Mouse (Mus musculus): Measurements from ENCODE around the gene Fads6. TPM values are rescaled to one million over a fixed set of nuclear protein-coding genes. Genes with fewer than 3 reads are reported as not detected.

Fads6 gene
- polyA plus RNA-seq, 1 experiment, result 57.3 TPM

DNA sequence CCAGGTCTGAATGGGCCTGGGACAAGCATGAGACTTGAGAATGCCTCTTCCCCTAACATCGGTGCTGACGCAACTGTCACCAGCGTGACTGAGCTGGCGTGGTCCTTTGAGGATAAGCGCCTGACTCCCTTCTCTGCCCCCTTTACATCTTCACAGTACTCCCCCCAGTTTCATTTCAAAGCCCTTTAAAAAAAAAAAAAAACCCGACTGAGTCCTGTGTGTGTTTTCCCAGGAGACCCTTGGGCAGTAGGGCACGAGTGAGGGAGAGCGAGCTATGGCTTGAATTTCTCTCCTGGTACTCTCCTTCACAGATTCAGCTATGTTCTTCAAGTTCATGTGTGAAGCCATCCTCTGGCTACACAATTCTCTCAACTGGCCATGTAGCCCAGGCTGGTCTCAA lies 697 bp upstream of the Fads6 start:
- no peak for TF ChIP-seq POLR2A (IDR thresholded peaks at IDR 0.05; ENCODE audit: borderline replicate concordance, insufficient read depth, low read length)
- no peak for TF ChIP-seq CTCF (IDR thresholded peaks at IDR 0.05; ENCODE audit: borderline replicate concordance, insufficient read depth, low read depth, low read length)
- Histone ChIP-seq H3K27ac (ENCODE audit: insufficient read depth, low read length) (peak overlapping the region; percentile 37; the same call in 1 of the 2 replicates), H3K4me3 (replicated peaks; ENCODE audit: insufficient read depth, low read depth, low read length) (peak overlapping the region; percentile 43), H3K4me1 (ENCODE audit: control insufficient read depth, insufficient read depth, low read length) (peaks cover 10% of the 10 kb centered on the region), H3K27me3 (ENCODE audit: control insufficient read depth, insufficient read depth, low read length) (no peaks in the 10 kb centered on the region)
- no peak for DNase-seq
- 79% methylated on average over 8 of the region's 8 CpGs for WGBS

GRCm38 (mm10) chr11:115296471-115297210 lies 822 bp downstream of the Fads6 start:
- Histone ChIP-seq H3K27me3 (ENCODE audit: control insufficient read depth, insufficient read depth, low read length) (no peaks in the 10 kb centered on the region), H3K4me1 (ENCODE audit: control insufficient read depth, insufficient read depth, low read length) (peaks cover 15% of the 10 kb centered on the region), H3K27ac (ENCODE audit: insufficient read depth, low read length) (peak overlapping the region; percentile 37), H3K4me3 (replicated peaks; ENCODE audit: insufficient read depth, low read depth, low read length) (peak overlapping the region; percentile 43)
- peak; percentile 80 to 85 for DNase-seq
- TF ChIP-seq CTCF (IDR thresholded peaks at IDR 0.05; ENCODE audit: borderline replicate concordance, insufficient read depth, low read depth, low read length) (no peak), POLR2A (IDR thresholded peaks at IDR 0.05; ENCODE audit: borderline replicate concordance, insufficient read depth, low read length) (no peak)
- WGBS, result 5% methylated on average over 21 of the region's 21 CpGs

DNA sequence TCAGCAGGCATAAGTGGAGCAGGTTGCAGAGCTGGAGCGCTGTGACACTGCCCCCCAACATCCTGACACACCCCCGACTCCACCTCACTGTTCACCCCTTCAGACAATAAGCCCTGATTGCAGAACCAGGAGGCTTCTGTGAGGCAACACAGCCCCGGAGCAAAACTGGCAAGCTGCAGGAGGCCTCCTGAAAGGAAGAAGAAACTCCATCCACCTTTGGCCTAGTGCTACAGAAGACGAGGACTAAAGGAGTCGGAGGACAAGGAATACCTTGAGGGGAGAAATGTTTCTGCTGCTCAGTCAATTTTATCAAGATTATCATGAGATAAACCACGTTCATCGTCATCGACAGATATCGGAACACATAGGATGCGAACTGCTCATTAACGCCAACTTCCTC lies 1.5 kb downstream of the Fads6 start:
- Histone ChIP-seq H3K27me3 (ENCODE audit: control insufficient read depth, insufficient read depth, low read length) (no peaks in the 10 kb centered on the region), H3K4me3 (replicated peaks; ENCODE audit: insufficient read depth, low read depth, low read length) (peak overlapping the region; percentile 43), H3K4me1 (ENCODE audit: control insufficient read depth, insufficient read depth, low read length) (peaks cover 15% of the 10 kb centered on the region), H3K27ac (ENCODE audit: insufficient read depth, low read length) (peak overlapping the region; percentile 37)
- TF ChIP-seq CTCF (IDR thresholded peaks at IDR 0.05; ENCODE audit: borderline replicate concordance, insufficient read depth, low read depth, low read length), result no peak
- TF ChIP-seq POLR2A (IDR thresholded peaks at IDR 0.05; ENCODE audit: borderline replicate concordance, insufficient read depth, low read length), result no peak
- 50% methylated on average over 11 of the region's 11 CpGs for WGBS
- peak in 1 of 2 experiments; percentile 43 for DNase-seq

DNA sequence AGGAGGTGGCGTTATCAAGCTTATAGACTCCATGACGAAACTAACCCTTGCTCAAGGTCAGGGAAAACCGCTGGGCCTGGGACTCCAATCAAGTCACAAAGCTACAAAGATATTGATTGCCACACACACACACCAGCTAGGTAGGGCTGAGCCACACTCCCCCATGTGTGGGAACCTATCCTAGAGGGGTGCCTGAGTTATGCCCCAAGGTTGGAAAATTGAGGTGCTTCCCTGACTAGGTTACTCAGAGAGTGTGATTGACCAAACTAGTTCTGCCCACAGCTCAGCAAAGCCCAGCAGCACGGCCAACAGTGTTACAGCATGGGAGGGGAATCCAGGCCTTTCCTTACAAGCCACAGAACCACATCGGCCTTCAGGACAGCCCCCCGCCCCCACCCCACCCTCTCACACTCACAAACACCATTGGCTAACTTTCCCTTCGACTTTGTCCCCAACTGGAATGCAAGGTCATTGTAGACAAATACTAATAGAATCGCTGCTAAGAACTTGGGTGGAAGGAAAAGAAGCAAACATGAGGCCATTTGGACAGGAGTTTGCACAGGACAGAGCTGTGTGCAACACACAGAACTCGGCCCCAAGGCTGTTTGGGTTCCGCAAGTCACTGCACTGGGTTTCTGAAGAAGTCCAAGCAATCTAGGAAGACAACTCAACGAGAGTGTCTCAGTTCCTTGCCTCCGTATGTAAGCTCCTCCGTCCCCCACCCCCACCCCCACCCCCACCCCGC lies 4.7 kb downstream of the Fads6 start:
- DNase-seq, result no peak
- H3K4me3 ChIP-seq (replicated peaks; ENCODE audit: insufficient read depth, low read depth, low read length), result no peak overlapping the region
- H3K4me1 ChIP-seq (ENCODE audit: control insufficient read depth, insufficient read depth, low read length), result peaks cover 24% of the 10 kb centered on the region
- H3K27me3 ChIP-seq (ENCODE audit: control insufficient read depth, insufficient read depth, low read length), result no peaks in the 10 kb centered on the region
- TF ChIP-seq POLR2A (IDR thresholded peaks at IDR 0.05; ENCODE audit: borderline replicate concordance, insufficient read depth, low read length) (no peak), CTCF (IDR thresholded peaks at IDR 0.05; ENCODE audit: borderline replicate concordance, insufficient read depth, low read depth, low read length) (no peak)
- H3K27ac ChIP-seq (ENCODE audit: insufficient read depth, low read length), result no peak overlapping the region
- WGBS, result 67% methylated on average over 14 of the region's 14 CpGs

- no peak overlapping the region for H3K4me3 ChIP-seq (replicated peaks; ENCODE audit: insufficient read depth, low read depth, low read length)
- no peak for DNase-seq
- H3K27ac ChIP-seq (ENCODE audit: insufficient read depth, low read length), result no peak overlapping the region
- TF ChIP-seq POLR2A (IDR thresholded peaks at IDR 0.05; ENCODE audit: borderline replicate concordance, insufficient read depth, low read length) (no peak), CTCF (IDR thresholded peaks at IDR 0.05; ENCODE audit: borderline replicate concordance, insufficient read depth, low read depth, low read length) (no peak)
- no peaks in the 10 kb centered on the region for H3K27me3 ChIP-seq (ENCODE audit: control insufficient read depth, insufficient read depth, low read length)
- WGBS, result 83% methylated on average over 10 of the region's 10 CpGs
- H3K4me1 ChIP-seq (ENCODE audit: control insufficient read depth, insufficient read depth, low read length), result peaks cover 24% of the 10 kb centered on the region
These were observed 6.0 kb downstream of the Fads6 start for GRCm38 (mm10) chr11:115291503-115291902.

DNA sequence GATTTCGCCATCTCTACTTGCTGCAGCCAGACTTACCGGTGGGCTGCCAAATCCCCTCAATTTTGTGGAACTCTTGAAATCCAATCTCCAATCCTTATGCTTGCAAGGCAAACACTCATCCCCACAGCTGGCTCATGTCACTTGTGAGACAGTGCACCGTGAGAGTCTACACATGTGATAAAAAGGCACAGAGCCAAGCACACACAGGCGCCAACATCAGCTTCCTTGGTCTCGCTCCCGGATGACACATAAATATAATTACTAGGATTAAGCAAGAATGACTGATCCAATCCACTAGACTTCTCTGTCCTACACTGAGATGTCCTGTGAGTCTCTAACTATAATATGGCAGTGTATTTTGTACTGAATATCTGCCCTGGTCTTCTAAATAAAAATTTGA lies 6.5 kb downstream of the Fads6 start:
- peak in 1 of 2 experiments; percentile 16 for DNase-seq
- no peak overlapping the region for H3K4me3 ChIP-seq (replicated peaks; ENCODE audit: insufficient read depth, low read depth, low read length)
- 27% methylated on average over 6 of the region's 6 CpGs for WGBS
- H3K27ac ChIP-seq (ENCODE audit: insufficient read depth, low read length), result no peak overlapping the region
- H3K27me3 ChIP-seq (ENCODE audit: control insufficient read depth, insufficient read depth, low read length), result no peaks in the 10 kb centered on the region
- TF ChIP-seq POLR2A (IDR thresholded peaks at IDR 0.05; ENCODE audit: borderline replicate concordance, insufficient read depth, low read length) (no peak), CTCF (IDR thresholded peaks at IDR 0.05; ENCODE audit: borderline replicate concordance, insufficient read depth, low read depth, low read length) (no peak)
- H3K4me1 ChIP-seq (ENCODE audit: control insufficient read depth, insufficient read depth, low read length), result peaks cover 25% of the 10 kb centered on the region; the same call in 1 of the 2 replicates

DNA sequence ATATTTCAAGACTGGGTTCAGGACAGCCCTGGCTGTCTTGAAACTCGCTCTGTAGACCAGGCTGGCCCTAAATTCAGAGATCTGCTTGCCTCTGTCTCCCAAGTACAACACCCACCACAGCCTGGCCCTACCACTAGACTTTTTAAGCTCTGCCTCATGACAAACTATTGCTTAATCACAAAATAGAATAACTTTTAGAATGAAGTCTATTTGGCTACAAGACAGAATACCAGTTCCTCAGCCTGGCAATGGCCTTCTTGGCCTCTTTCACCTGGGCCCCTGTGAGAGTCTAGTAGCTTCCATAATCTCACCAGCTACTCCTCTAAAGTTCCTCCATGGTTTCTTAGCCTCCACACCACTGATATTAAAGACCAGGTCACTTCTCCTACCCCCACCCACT lies 7.1 kb downstream of the Fads6 start:
- Histone ChIP-seq H3K4me3 (replicated peaks; ENCODE audit: insufficient read depth, low read depth, low read length) (no peak overlapping the region), H3K27ac (ENCODE audit: insufficient read depth, low read length) (no peak overlapping the region), H3K27me3 (ENCODE audit: control insufficient read depth, insufficient read depth, low read length) (no peaks in the 10 kb centered on the region), H3K4me1 (ENCODE audit: control insufficient read depth, insufficient read depth, low read length) (peaks cover 22% of the 10 kb centered on the region; the same call in 1 of the 2 replicates)
- no peak for DNase-seq
- TF ChIP-seq POLR2A (IDR thresholded peaks at IDR 0.05; ENCODE audit: borderline replicate concordance, insufficient read depth, low read length), result no peak
- no peak for TF ChIP-seq CTCF (IDR thresholded peaks at IDR 0.05; ENCODE audit: borderline replicate concordance, insufficient read depth, low read depth, low read length)
- 69% methylated on average over 1 of the region's 1 CpGs for WGBS
